Mouse (Mus musculus): ENCODE measurements around the gene Malsu1.

DNA sequence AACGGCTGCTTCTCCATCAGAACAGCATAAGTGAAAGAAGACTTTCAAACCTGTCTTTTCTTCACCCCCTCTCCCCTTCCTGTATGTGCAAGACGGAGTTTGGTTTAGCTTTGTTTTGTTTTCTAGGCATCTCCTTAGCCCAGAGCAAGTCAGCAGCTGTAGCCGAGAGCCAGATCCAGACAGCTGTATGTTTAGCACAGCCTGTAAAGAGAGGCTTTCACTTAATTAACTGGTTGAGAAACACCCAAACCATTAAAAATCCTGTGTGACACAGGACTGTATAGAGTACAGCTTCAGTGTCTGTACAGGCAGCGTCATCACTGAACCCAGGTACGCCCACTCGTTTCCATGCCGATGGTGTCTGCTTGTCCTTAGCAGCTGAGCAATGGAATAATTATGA is 48.3 kb upstream of the Malsu1 start:
- TF ChIP-seq GATA1 (IDR thresholded peaks at IDR 0.05; ENCODE audit: borderline replicate concordance, low read length) (no peak), FLI1 (IDR thresholded peaks at IDR 0.05; ENCODE audit: low read length) (no peak)
